Comparison of ENCODE assay signal across 14 mouse cellular contexts in the genomic region with DNA sequence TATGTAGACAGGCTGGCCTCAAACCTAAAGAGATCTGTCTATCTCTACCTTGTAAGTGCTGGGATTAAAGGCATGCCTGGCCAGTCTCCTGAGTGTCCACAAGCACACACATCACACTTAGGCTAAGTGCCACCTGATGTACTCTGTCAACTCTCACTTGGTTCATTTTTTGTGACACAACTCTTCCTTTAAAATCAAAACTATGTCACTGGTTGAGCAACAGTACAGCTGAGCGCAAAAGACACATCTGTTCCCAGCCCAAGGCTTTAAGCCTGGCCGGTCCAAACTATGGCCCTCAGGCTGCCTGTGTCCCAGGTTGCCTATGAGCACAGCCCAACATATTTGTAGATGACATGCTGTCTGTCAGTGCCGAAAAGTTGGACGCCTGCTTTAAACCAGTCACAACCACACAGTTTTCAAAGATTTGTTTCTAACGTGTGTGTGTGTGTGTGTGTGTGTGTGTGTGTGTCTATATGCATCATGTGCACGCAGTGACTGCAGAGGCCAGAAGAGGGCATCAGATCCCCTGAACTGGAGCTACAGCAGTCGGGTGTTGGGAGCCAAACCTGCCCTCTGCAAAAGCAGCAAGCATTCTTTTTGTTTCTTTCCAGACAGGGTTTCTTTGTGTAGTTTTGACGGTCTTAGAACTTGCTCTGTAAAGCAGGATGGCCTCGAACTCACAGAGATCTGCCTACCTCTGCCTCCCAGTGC. TPM values are rescaled to one million over a fixed set of nuclear protein-coding genes. Genes with fewer than 3 reads are reported as not detected.
DNase-seq lines count a peak whose midpoint lies in the region; ATAC-seq and TF ChIP-seq lines count a peak whose summit lies in the region.
"Had no signal": no experiment of that assay in that cellular context is flagged by ENCODE, and none has a peak within 500 bp of the region (broad histone marks: within the 10 kb centered on the region; RNA-seq: fewer than 3 reads in every experiment).

No protein-coding gene starts in this region.

- H3K9me3 ChIP-seq in hindbrain, postnatal 0 days (ENCODE audit: low read length): no peaks in the 10 kb centered on the region
- H3K9me3 ChIP-seq in hindbrain, embryonic 10.5 days: peaks cover 4% of the 10 kb centered on the region; the same call in 1 of the 2 replicates
- H3K9me3 ChIP-seq: limb, embryonic 10.5 days had no signal

- peak; percentile 40 for DNase-seq in CD4-positive, CD25-positive, alpha-beta regulatory T cell, adult 2 months (ENCODE audit: low read depth, low spot score)
- DNase-seq in hindbrain, postnatal 0 days (ENCODE audit: low spot score): no peak
- DNase-seq in hindbrain, embryonic 10.5 days (ENCODE audit: low spot score): no peak
- DNase-seq in testis, postnatal 10 days (ENCODE audit: low spot score): no peak
- DNase-seq in adrenal gland, postnatal 36 days: no peak
- DNase-seq: embryo, embryonic 11 days; gastrocnemius, postnatal 25 days; right cerebral cortex, postnatal 4 days; thymus, adult 2 months had no signal

- H3K27me3 ChIP-seq in hindbrain, postnatal 0 days (ENCODE audit: insufficient read depth, low read length): no peaks in the 10 kb centered on the region
- no peaks in the 10 kb centered on the region for H3K27me3 ChIP-seq in hindbrain, embryonic 10.5 days (ENCODE audit: insufficient read depth, poor library complexity, severe bottlenecking)
- H3K27me3 ChIP-seq in testis, adult 2 months (ENCODE audit: control insufficient read depth, insufficient read depth, low read length): no peaks in the 10 kb centered on the region

- H3K4me1 ChIP-seq in hindbrain, postnatal 0 days (ENCODE audit: insufficient read depth, low read length): no peaks in the 10 kb centered on the region
- H3K4me1 ChIP-seq in hindbrain, embryonic 10.5 days (replicated peaks): peaks cover 11% of the 10 kb centered on the region
- H3K4me1 ChIP-seq in testis, adult 2 months (ENCODE audit: control insufficient read depth, insufficient read depth, low read length): peaks cover 14% of the 10 kb centered on the region

- WGBS in hindbrain, postnatal 0 days: 93% methylated on average over 9 of the region's 9 CpGs
- WGBS in hindbrain, embryonic 10.5 days: 96% methylated on average over 9 of the region's 9 CpGs

- H3K27ac ChIP-seq in hindbrain, postnatal 0 days: no peak overlapping the region
- H3K27ac ChIP-seq in hindbrain, embryonic 10.5 days: no peak overlapping the region
- H3K27ac ChIP-seq in testis, adult 2 months (ENCODE audit: control insufficient read depth, insufficient read depth, low read depth, low read length): peak overlapping the region; percentile 75
- H3K27ac ChIP-seq: limb, embryonic 10.5 days had no signal

- H3K4me3 ChIP-seq in hindbrain, postnatal 0 days (ENCODE audit: low read length): no peak overlapping the region
- no peak overlapping the region for H3K4me3 ChIP-seq in hindbrain, embryonic 10.5 days
- H3K4me3 ChIP-seq in testis, adult 2 months (ENCODE audit: control insufficient read depth, low read depth, low read length): no peak overlapping the region
- H3K4me3 ChIP-seq: limb, embryonic 10.5 days had no signal

- peak; percentile 37 for TF ChIP-seq CTCF in hindbrain, postnatal 0 days (IDR thresholded peaks at IDR 0.05; ENCODE audit: low read depth)
- TF ChIP-seq CTCF in testis, adult 2 months (IDR thresholded peaks at IDR 0.05; ENCODE audit: control insufficient read depth, insufficient read depth, insufficient replicate concordance, low read depth, low read length): peak; percentile 31; the same call in 1 of the 2 replicates

- ATAC-seq in CD4-positive, CD25-positive, alpha-beta regulatory T cell, adult 4 months: no peak
- no peak for ATAC-seq in hindbrain, postnatal 0 days
- ATAC-seq in megakaryocyte, adult 5-6 weeks (ENCODE audit: poor library complexity, severe bottlenecking): no peak

- H3K36me3 ChIP-seq in hindbrain, postnatal 0 days (ENCODE audit: insufficient read depth, low read length): no peaks in the 10 kb centered on the region
- peaks cover 8% of the 10 kb centered on the region; the same call in 1 of the 2 replicates for H3K36me3 ChIP-seq in hindbrain, embryonic 10.5 days
- no peaks in the 10 kb centered on the region for H3K36me3 ChIP-seq in testis, adult 2 months (ENCODE audit: control insufficient read depth, insufficient read depth, low read length)

- no peak for TF ChIP-seq POLR2A in testis, adult 2 months (IDR thresholded peaks at IDR 0.05; ENCODE audit: control insufficient read depth, low read depth, low read length)

- H3K9ac ChIP-seq in hindbrain, postnatal 0 days (replicated peaks; ENCODE audit: low read length): no peak overlapping the region

- H3K4me2 ChIP-seq in hindbrain, postnatal 0 days (ENCODE audit: low read depth, low read length): no peak overlapping the region
- H3K4me2 ChIP-seq: midbrain, embryonic 11.5 days had no signal

RNA-seq across cellular contexts. Expression of gene Sh3bp5, which starts 40.9 kb away (rescaled TPM):
- polyA plus RNA-seq in CD4-positive, CD25-positive, alpha-beta regulatory T cell, adult 4 months (2017; shearing (Covaris generic)): 10 to 100 TPM; 15.4 to 16.8 TPM
- 41.6 and 53.9 TPM in 2 replicates for total RNA-seq in hindbrain, postnatal 0 days (2014; rRNA removed)
- polyA plus RNA-seq in hindbrain, postnatal 0 days (2015; fragmentation: Nextera tagmentation; extraction: Ambion mirVana): 127 and 149 TPM in 2 replicates
- polyA plus RNA-seq in hindbrain, embryonic 10.5 days (2016; fragmentation: Nextera tagmentation; extraction: Ambion mirVana): 19.3 and 23.7 TPM in 2 replicates
- 39.6 and 41.2 TPM in 2 replicates for polyA plus RNA-seq in testis, adult 2 months (2012; rRNA removed)
- 100 to 1,000 TPM; 147 to 211 TPM for total RNA-seq in adrenal gland, postnatal 36 days (2021)
- 52.3 and 52.8 TPM in 2 replicates for total RNA-seq in megakaryocyte, adult 5-6 weeks (2015)
- total RNA-seq in megakaryocyte, adult 5-6 weeks (2017): 26.4 and 36.1 TPM in 2 replicates

RNA-seq across cellular contexts. Expression of gene Capn7, which starts 58.5 kb away (rescaled TPM):
- 10 to 100 TPM; 16.0 to 18.3 TPM for polyA plus RNA-seq in CD4-positive, CD25-positive, alpha-beta regulatory T cell, adult 4 months (2017; shearing (Covaris generic))
- 46.8 and 48.2 TPM in 2 replicates for total RNA-seq in hindbrain, postnatal 0 days (2014; rRNA removed)
- polyA plus RNA-seq in hindbrain, postnatal 0 days (2015; fragmentation: Nextera tagmentation; extraction: Ambion mirVana): 50.4 and 50.5 TPM in 2 replicates
- polyA plus RNA-seq in hindbrain, embryonic 10.5 days (2016; fragmentation: Nextera tagmentation; extraction: Ambion mirVana): 28.5 and 29.4 TPM in 2 replicates
- 6.5 and 8.5 TPM in 2 replicates for polyA plus RNA-seq in testis, adult 2 months (2012; rRNA removed)
- 10 to 100 TPM; 43.5 to 45.0 TPM for total RNA-seq in adrenal gland, postnatal 36 days (2021)
- total RNA-seq in megakaryocyte, adult 5-6 weeks (2015): 45.3 and 48.0 TPM in 2 replicates
- 51.3 and 56.5 TPM in 2 replicates for total RNA-seq in megakaryocyte, adult 5-6 weeks (2017)
